Mouse (Mus musculus): Measurements from ENCODE around the gene Sh3gl1. TPM values are rescaled to one million over a fixed set of nuclear protein-coding genes. Genes with fewer than 3 reads are reported as not detected.

The Sh3gl1 gene
- polyA plus RNA-seq, 1 experiment from 2014 or later, result 48.0 TPM

- peaks cover 94% of the 10 kb centered on the region for H3K4me1 ChIP-seq (replicated peaks)
- H3K9ac ChIP-seq, result no peak overlapping the region
- WGBS (ENCODE audit: insufficient replicate concordance), result 81% methylated on average over 5 of the region's 5 CpGs
- no peak overlapping the region for H3K4me3 ChIP-seq (replicated peaks)
- no peak for ATAC-seq (ENCODE audit: low read depth)
- H3K9me3 ChIP-seq (replicated peaks), result no peaks in the 10 kb centered on the region
- no peak overlapping the region for H3K4me2 ChIP-seq
- H3K36me3 ChIP-seq, result peaks cover 63% of the 10 kb centered on the region
- H3K27me3 ChIP-seq, result no peaks in the 10 kb centered on the region
- H3K27ac ChIP-seq, result no peak overlapping the region
- no peak for DNase-seq
These were observed 8.5 kb downstream of the Sh3gl1 start for GRCm38 (mm10) chr17:56027801-56028441.

- ATAC-seq (ENCODE audit: low read depth) (no peak), DNase-seq (no peak)
- Histone ChIP-seq H3K27ac (no peak overlapping the region), H3K9me3 (replicated peaks) (no peaks in the 10 kb centered on the region), H3K27me3 (no peaks in the 10 kb centered on the region), H3K4me3 (replicated peaks) (no peak overlapping the region), H3K9ac (no peak overlapping the region; the same call in 1 of the 2 replicates), H3K36me3 (peaks cover 66% of the 10 kb centered on the region), H3K4me2 (no peak overlapping the region), H3K4me1 (replicated peaks) (peaks cover 94% of the 10 kb centered on the region)
- WGBS (ENCODE audit: insufficient replicate concordance), result 68% methylated on average over 1 of the region's 1 CpGs
These were observed 9.6 kb downstream of the Sh3gl1 start for GRCm38 (mm10) chr17:56026881-56027280.

- no peak overlapping the region for H3K4me3 ChIP-seq (replicated peaks)
- no peak for ATAC-seq (ENCODE audit: low read depth)
- H3K4me1 ChIP-seq (replicated peaks), result peaks cover 91% of the 10 kb centered on the region
- H3K27me3 ChIP-seq, result no peaks in the 10 kb centered on the region
- H3K4me2 ChIP-seq, result no peak overlapping the region
- 78% methylated on average over 1 of the region's 1 CpGs for whole genome bisulfite sequencing (ENCODE audit: insufficient replicate concordance)
- H3K9ac ChIP-seq, result no peak overlapping the region
- no peak overlapping the region for H3K27ac ChIP-seq
- H3K9me3 ChIP-seq (replicated peaks), result no peaks in the 10 kb centered on the region
- peaks cover 64% of the 10 kb centered on the region for H3K36me3 ChIP-seq
- no peak for DNase-seq
These were observed 10.1 kb downstream of the Sh3gl1 start for GRCm38 (mm10) chr17:56026303-56026702.

GRCm38 (mm10) chr17:56024931-56025330, 11.5 kb downstream of the Sh3gl1 start:
- Histone ChIP-seq H3K4me3 (replicated peaks) (no peak overlapping the region), H3K27ac (no peak overlapping the region), H3K9me3 (replicated peaks) (no peaks in the 10 kb centered on the region), H3K4me1 (replicated peaks) (peaks cover 81% of the 10 kb centered on the region), H3K27me3 (no peaks in the 10 kb centered on the region), H3K9ac (no peak overlapping the region), H3K36me3 (peaks cover 62% of the 10 kb centered on the region), H3K4me2 (no peak overlapping the region)
- DNase-seq, result no peak
- 66% methylated on average over 5 of the region's 5 CpGs for WGBS (ENCODE audit: insufficient replicate concordance)
- ATAC-seq (ENCODE audit: low read depth), result no peak

- 63% methylated on average over 2 of the region's 2 CpGs for WGBS (ENCODE audit: insufficient replicate concordance)
- no peak for DNase-seq
- Histone ChIP-seq H3K27me3 (no peaks in the 10 kb centered on the region), H3K4me2 (no peak overlapping the region), H3K36me3 (peaks cover 63% of the 10 kb centered on the region), H3K9ac (no peak overlapping the region), H3K9me3 (replicated peaks) (no peaks in the 10 kb centered on the region), H3K4me1 (replicated peaks) (peaks cover 76% of the 10 kb centered on the region), H3K4me3 (replicated peaks) (no peak overlapping the region), H3K27ac (no peak overlapping the region)
- ATAC-seq (ENCODE audit: low read depth), result no peak
These were observed 12.0 kb downstream of the Sh3gl1 start for GRCm38 (mm10) chr17:56024476-56024875.

GRCm38 (mm10) chr17:56023386-56023785, 13.0 kb downstream of the Sh3gl1 start:
- ATAC-seq (ENCODE audit: low read depth) (0 out of 2 replicates have a peak, but pooled peaks have one; percentile 11), DNase-seq (no peak)
- Histone ChIP-seq H3K36me3 (peaks cover 63% of the 10 kb centered on the region), H3K9me3 (replicated peaks) (no peaks in the 10 kb centered on the region), H3K4me2 (no peak overlapping the region), H3K27ac (no peak overlapping the region), H3K4me1 (replicated peaks) (peaks cover 68% of the 10 kb centered on the region), H3K27me3 (no peaks in the 10 kb centered on the region), H3K9ac (no peak overlapping the region), H3K4me3 (replicated peaks) (no peak overlapping the region)
- 40% methylated on average over 5 of the region's 5 CpGs for WGBS (ENCODE audit: insufficient replicate concordance)

GRCm38 (mm10) chr17:56022989-56023290, 13.5 kb downstream of the Sh3gl1 start:
- ATAC-seq (ENCODE audit: low read depth), result no peak
- WGBS (ENCODE audit: insufficient replicate concordance), result 82% methylated on average over 4 of the region's 4 CpGs

GRCm38 (mm10) chr17:56022131-56022988, 14.1 kb downstream of the Sh3gl1 start:
- Histone ChIP-seq H3K9ac (no peak overlapping the region), H3K36me3 (peaks cover 63% of the 10 kb centered on the region), H3K27me3 (no peaks in the 10 kb centered on the region), H3K4me3 (replicated peaks) (no peak overlapping the region), H3K4me2 (no peak overlapping the region), H3K9me3 (replicated peaks) (no peaks in the 10 kb centered on the region), H3K27ac (peak overlapping the region; percentile 40; the same call in 1 of the 2 replicates), H3K4me1 (replicated peaks) (peaks cover 58% of the 10 kb centered on the region)
- ATAC-seq (ENCODE audit: low read depth) (no peak), DNase-seq (no peak)
- 63% methylated on average over 2 of the region's 2 CpGs for WGBS (ENCODE audit: insufficient replicate concordance)

More at GRCm38 (mm10) chr17:56022989-56023290, 13.5 kb downstream of the Sh3gl1 start:
- no peaks in the 10 kb centered on the region for H3K27me3 ChIP-seq
- no peak overlapping the region for H3K4me3 ChIP-seq (replicated peaks)
- peaks cover 63% of the 10 kb centered on the region for H3K36me3 ChIP-seq
- no peaks in the 10 kb centered on the region for H3K9me3 ChIP-seq (replicated peaks)
- H3K9ac ChIP-seq, result no peak overlapping the region
- no peak overlapping the region for H3K4me2 ChIP-seq
- no peak for DNase-seq
- H3K27ac ChIP-seq, result no peak overlapping the region
- H3K4me1 ChIP-seq (replicated peaks), result peaks cover 63% of the 10 kb centered on the region

- Histone ChIP-seq H3K9me3 (replicated peaks) (no peaks in the 10 kb centered on the region), H3K4me1 (replicated peaks) (peaks cover 49% of the 10 kb centered on the region), H3K4me3 (replicated peaks) (no peak overlapping the region), H3K27ac (no peak overlapping the region), H3K27me3 (no peaks in the 10 kb centered on the region), H3K36me3 (peaks cover 64% of the 10 kb centered on the region), H3K4me2 (no peak overlapping the region), H3K9ac (no peak overlapping the region)
- ATAC-seq (ENCODE audit: low read depth), result no peak
- no peak for DNase-seq
- WGBS (ENCODE audit: insufficient replicate concordance), result 71% methylated on average over 4 of the region's 4 CpGs
These were observed 15.1 kb downstream of the Sh3gl1 start for GRCm38 (mm10) chr17:56021161-56021910.

GRCm38 (mm10) chr17:56020400-56021084, 15.9 kb downstream of the Sh3gl1 start:
- Histone ChIP-seq H3K4me1 (replicated peaks) (peaks cover 42% of the 10 kb centered on the region), H3K9ac (no peak overlapping the region), H3K4me3 (replicated peaks) (no peak overlapping the region), H3K36me3 (peaks cover 72% of the 10 kb centered on the region), H3K4me2 (no peak overlapping the region), H3K27me3 (no peaks in the 10 kb centered on the region), H3K27ac (no peak overlapping the region), H3K9me3 (replicated peaks) (no peaks in the 10 kb centered on the region)
- DNase-seq (no peak), ATAC-seq (ENCODE audit: low read depth) (no peak)
- 86% methylated on average over 6 of the region's 6 CpGs for WGBS (ENCODE audit: insufficient replicate concordance)

Data from liver, embryonic 13.5 days (tissue).